Mouse (Mus musculus) midbrain, embryonic 14.5 days (tissue): ENCODE data around the gene Olfr1023. TPM values are rescaled to one million over a fixed set of nuclear protein-coding genes. Genes with fewer than 3 reads are reported as not detected.

Experiments
- polyA plus RNA-seq: library from polyadenylated mRNA; unstranded; fragments of >200 nt; fragmentation: Nextera tagmentation; extraction: Ambion mirVana; gene quantifications from 2 replicates; pipeline ENCODE4 v1.2.1, GENCODE M21; 2014

Gene Olfr1023
- polyA plus RNA-seq, 1 experiment from 2014 or later: not detected

Other genes with a start within 250 kb of the Olfr1023 start
- not detected in 2 replicates for gene Olfr1002, start 234.9 kb upstream of the Olfr1023 start, polyA plus RNA-seq
- not detected in 2 replicates for gene Olfr154, start 221.2 kb upstream of the Olfr1023 start, polyA plus RNA-seq
- gene Olfr1006, start 206.9 kb upstream of the Olfr1023 start, polyA plus RNA-seq: not detected in 2 replicates
- not detected in 2 replicates for gene Olfr1008, start 196.2 kb upstream of the Olfr1023 start, polyA plus RNA-seq
- not detected in 2 replicates for gene Olfr1009, start 170.2 kb upstream of the Olfr1023 start, polyA plus RNA-seq
- not detected in 2 replicates for gene Olfr1012, start 122.9 kb upstream of the Olfr1023 start, polyA plus RNA-seq
- gene Olfr1013, start 118.5 kb upstream of the Olfr1023 start, polyA plus RNA-seq: not detected in 2 replicates
- gene Olfr1014, start 112.9 kb upstream of the Olfr1023 start, polyA plus RNA-seq: not detected in 2 replicates
- gene Olfr1015, start 103.6 kb upstream of the Olfr1023 start, polyA plus RNA-seq: not detected in 2 replicates
- not detected in 2 replicates for gene Olfr1016, start 83.1 kb upstream of the Olfr1023 start, polyA plus RNA-seq
- gene Olfr1018, start 67.2 kb upstream of the Olfr1023 start, polyA plus RNA-seq: not detected in 2 replicates
- not detected in 2 replicates for gene Olfr1019, start 40.2 kb upstream of the Olfr1023 start, polyA plus RNA-seq
- not detected in 2 replicates for gene Olfr1020, start 38.6 kb upstream of the Olfr1023 start, polyA plus RNA-seq
- gene Olfr1022, start 17.0 kb upstream of the Olfr1023 start, polyA plus RNA-seq: not detected in 2 replicates
- gene Olfr1024, start 19.4 kb downstream of the Olfr1023 start, polyA plus RNA-seq: not detected in 2 replicates
- not detected in 2 replicates for gene Olfr1025-ps1, start 29.6 kb downstream of the Olfr1023 start, polyA plus RNA-seq
- gene Olfr1026, start 35.9 kb downstream of the Olfr1023 start, polyA plus RNA-seq: not detected in 2 replicates
- not detected in 2 replicates for gene Olfr1028, start 64.8 kb downstream of the Olfr1023 start, polyA plus RNA-seq
- not detected in 2 replicates for gene Olfr1029, start 88.3 kb downstream of the Olfr1023 start, polyA plus RNA-seq
- gene Olfr1030, start 93.6 kb downstream of the Olfr1023 start, polyA plus RNA-seq: not detected in 2 replicates
- gene Olfr1031, start 104.7 kb downstream of the Olfr1023 start, polyA plus RNA-seq: not detected in 2 replicates
- gene Olfr1032, start 119.9 kb downstream of the Olfr1023 start, polyA plus RNA-seq: not detected in 2 replicates
- 0.63 TPM in 1 of 2 replicates, not detected in the other for gene Olfr1033, start 135.0 kb downstream of the Olfr1023 start, polyA plus RNA-seq
- gene Olfr1034, start 160.2 kb downstream of the Olfr1023 start, polyA plus RNA-seq: not detected in 2 replicates
- gene Olfr1036, start 188.4 kb downstream of the Olfr1023 start, polyA plus RNA-seq: not detected in 2 replicates
- not detected in 2 replicates for gene Olfr1037, start 201.7 kb downstream of the Olfr1023 start, polyA plus RNA-seq